Mouse (Mus musculus): ENCODE results near the gene Fermt3.
"Not testable (repeated sequence)": the region's sequence is repeated elsewhere in the genome, so short reads cannot be mapped to it uniquely, and the experiment has no call there.

Gene Fermt3

DNA sequence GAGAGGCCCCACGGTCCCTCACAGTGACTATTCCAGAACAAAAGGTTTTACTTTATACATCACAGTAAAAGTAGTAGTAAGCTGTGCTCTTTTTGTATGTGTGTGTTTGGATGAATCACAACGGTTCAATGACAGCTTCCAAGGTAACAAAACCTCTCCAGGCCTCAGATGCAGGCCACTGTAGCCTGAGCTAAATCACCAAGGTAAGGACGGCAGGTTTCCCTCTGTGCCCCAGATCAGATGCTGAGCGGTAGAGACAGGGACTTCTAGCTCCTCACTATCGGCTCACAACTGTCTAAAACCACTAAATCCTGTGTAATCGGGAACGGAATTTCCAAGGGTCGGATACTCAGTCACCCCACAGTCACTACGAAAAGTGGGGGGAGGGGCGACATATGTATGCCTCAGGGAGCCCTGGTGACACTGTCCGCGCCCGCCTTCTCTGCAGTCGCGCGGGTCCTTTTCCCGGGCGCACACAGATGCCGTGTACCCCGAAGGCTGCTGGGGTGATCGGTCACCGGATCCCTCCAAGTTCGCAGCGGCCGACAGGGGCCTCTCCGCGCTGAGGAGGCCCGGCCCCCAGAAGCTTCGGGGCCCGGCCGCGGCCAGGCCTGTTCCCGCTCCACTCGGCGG is 19.9 kb upstream of the Fermt3 start:
- peak; percentile 60 for DNase-seq (ENCODE audit: low spot score)

DNA sequence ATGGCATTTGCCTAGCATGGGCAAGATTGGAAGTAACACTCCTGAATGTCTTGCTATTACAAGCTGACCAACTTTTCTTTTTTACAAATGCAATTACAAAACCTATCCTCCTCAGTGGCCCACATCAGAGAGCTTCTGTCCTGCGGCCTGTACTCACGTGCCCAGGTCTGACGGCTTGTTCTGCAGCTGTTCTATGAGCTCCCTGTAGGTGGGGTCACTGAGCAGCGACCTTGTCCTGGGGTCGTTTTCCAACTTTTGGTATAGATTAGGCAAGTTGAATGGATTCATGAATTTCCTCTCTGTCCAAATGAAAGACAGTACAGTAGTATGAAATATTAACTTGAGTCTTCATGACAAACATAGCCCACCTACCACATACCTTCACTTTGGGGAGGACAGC is 14.7 kb upstream of the Fermt3 start:
- DNase-seq (ENCODE audit: low spot score), result no peak

DNA sequence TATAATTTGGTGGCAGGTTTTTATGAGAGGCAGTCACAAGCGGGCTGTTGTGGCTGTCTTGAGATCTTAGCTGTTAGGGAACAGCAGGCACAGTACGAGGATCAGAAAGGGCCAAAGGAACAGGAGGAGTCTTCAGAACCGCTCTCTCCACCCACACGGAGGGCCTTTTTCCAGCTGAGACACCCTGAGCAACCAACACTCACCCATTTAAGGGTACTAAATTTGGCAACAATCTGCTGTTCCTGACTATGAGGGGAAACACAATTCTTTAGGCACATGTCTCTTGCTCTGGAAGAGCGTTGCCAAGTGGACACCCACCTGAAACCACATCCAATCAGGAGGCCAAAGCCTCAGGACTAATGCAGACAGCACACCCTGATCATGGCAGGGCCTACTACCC is 10.3 kb upstream of the Fermt3 start:
- no peak for DNase-seq (ENCODE audit: low spot score)

DNA sequence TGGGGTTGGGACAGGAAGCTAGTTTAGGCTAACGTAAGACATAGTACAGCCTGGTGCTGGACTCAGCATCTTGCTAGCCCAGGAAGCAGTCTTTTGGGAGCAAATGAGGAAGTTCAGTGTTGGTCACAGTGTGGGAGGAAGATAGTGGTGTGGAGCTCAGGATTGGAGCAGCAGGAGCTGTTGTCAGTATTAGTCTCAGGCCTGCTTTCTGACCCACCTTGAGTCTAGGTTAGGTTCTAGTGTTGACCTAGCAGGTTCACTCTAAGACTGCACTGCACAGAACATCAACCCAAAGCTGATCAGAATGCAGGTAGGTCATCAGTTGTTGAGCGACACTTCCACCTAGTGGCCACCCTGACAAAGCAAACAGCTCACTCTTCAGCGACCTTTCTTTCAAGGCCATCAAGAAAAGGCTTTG is 964 bp upstream of the Fermt3 start:
- peak; percentile 49 for DNase-seq (ENCODE audit: low spot score)

DNA sequence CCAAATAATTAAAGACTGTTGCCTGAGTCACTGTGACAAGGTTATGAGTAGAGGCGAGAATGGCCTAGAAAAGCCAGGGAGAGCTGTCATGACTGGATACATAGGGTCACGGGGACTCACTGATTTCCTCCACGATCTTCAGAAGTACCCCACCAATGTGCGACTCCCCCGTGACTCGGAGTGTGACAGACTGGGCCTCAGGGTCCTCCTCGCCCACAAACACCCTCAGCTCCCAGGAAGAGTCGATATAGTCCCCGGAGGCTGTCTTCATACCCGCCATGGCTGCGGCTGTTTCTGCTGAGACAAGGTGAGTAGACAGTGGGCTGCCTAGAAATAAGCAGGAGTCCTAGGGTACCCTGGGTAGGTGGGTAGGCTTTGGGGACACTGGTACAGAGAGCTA is 723 bp downstream of the Fermt3 start:
- no peak for DNase-seq (ENCODE audit: low spot score)

DNA sequence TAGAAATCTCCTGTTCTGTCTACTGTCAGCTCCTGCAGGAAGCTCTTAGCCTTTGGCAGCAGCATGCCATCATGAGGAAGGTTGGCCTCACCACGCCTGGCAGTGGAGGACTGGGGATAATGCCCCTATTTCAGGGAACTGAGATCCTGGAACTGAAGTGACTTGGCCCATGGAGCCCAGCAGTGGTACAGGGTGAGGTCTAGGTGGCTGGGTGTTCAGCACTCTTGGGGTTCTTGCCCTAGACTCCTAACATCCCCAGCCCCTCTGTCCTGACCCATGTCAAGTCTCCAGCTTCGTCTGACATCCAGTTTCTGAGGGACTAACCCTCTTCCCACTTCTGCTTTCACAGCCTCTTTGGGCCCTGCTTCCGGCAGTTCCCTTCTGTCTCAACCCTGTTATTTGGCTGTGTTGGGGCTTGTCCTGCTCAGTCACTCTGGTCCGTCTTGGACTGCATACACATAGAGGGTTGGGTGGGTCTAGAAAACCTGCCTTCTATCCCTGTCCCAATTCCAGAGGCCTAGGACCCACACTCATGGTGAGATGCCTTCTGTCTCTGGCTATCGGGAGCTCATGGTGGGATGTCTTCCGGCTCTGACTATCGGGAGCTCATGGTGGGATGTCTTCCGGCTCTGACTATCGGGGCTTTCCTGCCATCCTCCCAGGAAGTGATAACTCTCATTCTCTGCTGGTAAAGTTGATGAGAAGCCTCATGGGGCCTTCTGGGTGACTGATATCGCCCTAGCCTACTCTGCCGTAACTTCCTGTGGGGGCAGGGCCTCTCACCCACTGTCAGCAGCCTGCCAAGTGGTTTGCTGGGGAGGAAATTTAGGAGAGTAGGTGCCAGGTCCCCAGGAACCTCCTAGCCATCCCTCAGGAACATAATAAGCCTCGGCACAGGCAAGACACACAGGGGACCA is 1.5 kb downstream of the Fermt3 start:
- peak; percentile 65 for DNase-seq (ENCODE audit: low spot score)

DNA sequence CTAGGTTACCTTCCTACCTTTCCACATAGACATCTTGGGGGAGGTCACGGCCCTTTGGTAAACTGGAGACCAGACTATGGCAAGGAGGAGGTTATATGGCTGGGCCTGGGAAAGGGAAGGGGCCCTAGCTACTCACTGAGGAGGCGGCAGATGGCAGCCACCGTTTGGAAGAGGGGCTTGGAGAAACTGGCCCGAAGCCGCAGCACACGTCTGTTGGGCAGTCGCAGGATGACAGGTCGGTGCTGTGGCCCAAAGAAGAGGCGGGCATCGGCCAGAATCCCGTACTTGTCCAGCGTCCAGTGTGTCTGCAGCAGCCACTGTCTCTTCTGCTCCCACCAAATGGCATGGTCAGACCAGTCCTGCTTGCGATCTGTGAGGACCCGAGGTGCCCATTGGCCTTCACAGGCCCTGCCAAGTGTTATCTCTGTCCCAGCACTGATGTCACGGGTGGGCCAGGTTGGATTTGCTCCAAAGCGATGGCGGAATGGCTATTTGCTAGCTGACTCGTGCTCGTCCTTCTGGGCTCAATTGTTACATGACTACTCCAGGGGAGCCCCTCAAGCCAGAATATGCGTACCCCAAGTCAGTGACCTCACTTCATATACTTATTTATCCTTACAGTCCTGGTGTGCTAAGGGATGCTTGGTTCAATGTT is 4.7 kb downstream of the Fermt3 start:
- no peak for DNase-seq (ENCODE audit: low spot score)

DNA sequence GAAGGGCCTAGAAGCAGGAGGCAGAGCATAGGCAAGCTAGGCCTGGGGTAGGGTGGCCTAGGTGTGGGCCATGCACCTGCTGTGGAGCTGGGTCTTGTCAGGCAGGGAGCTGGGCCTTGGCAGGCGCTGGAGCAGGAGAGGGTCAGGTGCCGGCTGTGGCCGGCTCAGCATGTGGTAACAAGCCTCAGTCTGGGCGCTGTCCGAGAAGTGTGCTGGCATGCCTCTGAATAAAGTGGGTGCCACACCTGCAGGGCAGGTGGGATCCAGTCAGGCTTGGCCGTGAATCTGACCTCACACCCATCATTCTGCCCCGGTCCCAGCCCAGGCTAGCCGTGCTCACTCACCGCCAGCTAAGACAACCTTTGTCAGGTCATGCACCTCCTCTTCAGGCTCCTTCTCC is 5.3 kb downstream of the Fermt3 start:
- no peak for DNase-seq (ENCODE audit: low spot score)

DNA sequence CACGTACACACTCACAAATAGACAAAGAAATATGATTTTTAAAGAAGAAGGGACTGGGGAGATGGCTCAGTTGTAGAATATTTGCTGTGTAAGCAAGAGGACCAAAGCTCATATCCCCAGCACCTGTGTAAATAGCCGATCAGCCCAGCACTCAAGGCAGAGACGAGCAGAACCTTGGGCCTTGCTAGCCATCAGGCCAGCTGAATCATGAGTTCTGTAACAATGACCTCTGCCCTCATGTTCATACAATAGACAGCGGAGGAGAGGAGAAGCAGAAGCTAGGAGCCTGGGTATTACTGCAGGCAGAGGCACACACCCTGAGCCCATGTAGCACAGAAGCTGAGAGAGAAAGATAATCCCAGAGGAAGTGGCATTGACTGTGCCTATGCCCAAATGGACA is 6.8 kb downstream of the Fermt3 start:
- DNase-seq (ENCODE audit: low spot score), result no peak

DNA sequence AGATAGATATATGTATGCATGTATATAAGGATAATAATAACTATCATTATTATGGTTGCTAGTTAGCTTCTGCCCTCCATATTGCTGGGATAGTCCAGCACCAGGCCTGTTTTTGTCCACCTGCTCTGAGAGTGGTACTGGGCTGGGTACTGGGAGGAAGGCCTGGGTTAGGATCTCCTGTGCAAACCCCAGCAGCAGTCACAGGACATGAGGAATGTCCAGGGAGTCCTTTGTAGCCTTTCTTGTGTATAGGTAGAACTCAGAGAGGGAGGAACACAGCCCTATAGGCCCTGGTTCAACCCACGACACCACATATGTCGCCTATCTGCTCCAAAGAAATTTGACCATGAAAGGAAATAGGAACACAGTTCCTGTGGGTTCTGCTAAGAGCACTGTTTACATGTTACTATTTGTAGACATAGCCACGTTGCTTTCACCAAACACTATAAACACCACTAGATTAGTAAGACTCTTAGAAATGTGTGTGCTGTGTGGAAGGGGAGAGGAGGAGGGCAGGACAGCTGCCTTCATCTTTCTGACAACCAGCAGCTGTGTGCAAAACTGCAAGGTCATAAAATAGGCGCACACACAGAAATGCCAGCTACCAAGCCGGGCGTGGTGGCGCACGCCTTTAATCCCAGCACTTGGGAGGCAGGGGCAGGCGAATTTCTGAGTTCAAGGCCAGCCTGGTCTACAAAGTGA is 12.2 kb downstream of the Fermt3 start:
- no peak for DNase-seq (ENCODE audit: low spot score)

DNA sequence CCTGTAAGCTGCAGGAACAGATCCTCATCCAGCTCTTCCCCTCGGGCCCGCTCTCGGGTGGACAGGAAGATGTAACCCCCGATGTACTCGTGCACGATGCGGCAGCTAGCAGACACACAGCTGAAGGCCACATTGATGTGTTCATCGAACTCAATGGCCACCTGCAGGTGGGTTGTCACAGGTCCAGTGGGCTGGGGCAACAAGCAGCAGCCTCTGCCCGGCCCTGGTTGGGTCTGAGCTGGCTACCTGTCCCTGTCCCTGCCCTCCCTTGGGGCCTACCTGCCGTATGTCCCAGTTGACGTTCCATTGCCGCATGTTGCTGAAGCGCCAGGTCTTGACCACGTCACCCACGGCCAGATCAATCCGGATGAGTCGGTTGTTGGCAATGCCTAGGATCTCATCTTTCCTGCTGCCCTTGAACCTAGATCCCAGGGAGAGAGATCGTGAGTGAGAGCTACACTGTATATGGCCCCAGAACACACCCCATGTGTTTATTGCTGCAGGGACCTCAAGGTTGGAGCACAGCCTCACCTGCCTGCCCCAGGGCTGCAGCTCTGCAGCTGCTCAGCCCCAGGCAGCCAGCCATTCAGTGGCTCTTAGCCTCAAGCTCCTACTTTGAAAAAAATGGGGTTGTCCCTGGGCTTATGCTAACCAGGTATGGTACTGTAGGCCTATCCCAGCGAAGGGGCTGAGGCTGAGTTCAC is 19.8 kb downstream of the Fermt3 start:
- no peak for DNase-seq (ENCODE audit: low spot score)

DNA sequence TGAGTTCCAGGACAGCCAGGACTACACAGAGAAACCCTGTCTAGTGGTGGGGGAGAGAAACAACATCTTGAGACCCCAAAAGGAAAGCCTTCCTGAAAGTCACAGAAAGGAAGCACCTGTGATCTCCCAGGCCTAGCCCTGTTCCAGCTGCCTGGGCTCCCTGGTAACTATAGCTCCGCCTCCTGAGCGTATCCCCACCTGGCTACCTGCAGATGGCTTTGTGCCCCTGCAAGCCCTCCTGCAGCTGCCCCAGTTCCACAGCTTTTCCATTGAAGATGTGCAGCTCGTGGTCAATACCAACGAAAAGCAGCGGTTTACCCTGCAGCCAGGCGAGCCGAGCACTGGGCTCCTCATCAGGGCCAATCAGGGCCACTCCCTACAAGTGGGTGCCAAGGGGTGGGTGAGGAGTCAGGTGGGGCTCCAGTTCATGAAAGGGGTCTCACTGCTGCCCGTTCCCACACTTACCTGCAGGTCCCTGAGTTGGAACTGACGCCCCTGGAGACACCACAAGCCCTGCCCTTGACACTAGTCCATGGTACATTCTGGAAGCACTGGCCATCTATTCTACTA is 21.5 kb downstream of the Fermt3 start:
- no peak for DNase-seq (ENCODE audit: low spot score)

DNA sequence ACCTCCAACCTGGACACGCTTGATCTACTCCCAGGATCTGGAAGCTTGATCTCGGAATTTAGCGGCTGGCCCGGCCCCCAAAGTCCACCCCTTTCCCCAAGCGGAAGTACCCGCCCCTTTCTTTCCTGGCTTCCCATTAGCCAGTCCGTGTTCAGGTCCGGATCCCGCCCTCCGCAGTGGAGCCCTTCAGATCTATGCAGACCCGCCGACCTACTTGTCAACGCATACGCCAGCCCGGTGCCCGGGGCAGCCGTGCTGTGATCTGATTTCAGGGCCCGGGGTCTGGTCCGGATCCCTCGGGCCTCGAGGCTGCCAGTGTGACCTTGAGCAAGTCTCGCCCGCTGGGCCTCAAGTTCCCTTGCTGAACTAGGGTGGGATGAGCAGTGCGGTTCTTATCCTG is 23.3 kb downstream of the Fermt3 start, which contains the start of the genes Nudt22 and Trpt1:
Gene Nudt22 (minus strand): TSS at position 112 of the 400 bp plus-strand sequence.
Gene Trpt1 (plus strand): TSS at position 126 of the 400 bp plus-strand sequence.
- peak; percentile 71 for DNase-seq (ENCODE audit: low spot score)

DNA sequence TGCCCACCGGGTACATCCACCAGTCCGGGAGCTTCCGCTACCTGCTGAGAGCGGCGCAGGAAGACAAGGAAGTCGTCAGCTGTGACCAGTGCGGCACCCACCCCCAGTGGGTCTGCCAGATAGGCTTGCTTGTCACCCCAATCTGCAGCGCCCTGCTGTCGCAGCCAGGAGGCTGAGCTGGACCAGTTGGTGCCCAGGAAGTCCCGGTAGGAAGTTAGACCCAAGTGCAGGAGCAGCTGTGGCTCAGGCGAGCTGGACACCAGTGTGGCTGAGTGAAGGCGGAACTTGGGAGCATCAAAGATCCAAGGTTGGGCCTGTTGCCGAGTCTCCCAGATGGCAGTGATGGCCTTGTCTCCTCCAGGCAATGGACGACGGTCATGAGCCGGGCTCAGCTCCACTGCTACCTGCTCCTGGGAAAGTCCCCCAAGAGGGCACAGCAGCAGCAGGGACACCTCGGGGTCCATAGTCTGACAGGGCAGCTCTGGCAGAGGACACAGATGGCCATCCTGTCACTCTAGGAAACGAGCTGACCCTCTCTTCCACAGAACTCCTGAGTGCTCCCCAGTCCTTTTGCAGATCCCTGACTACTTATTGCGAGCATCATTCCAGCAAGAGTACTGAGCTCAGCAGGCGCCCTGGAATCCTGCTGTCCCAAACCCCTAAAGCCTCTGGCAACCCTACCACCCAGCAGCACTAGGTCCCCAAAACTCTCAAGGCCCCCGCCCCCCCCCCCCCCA is 23.8 kb downstream of the Fermt3 start:
- peak; percentile 25 for DNase-seq (ENCODE audit: low spot score)

DNA sequence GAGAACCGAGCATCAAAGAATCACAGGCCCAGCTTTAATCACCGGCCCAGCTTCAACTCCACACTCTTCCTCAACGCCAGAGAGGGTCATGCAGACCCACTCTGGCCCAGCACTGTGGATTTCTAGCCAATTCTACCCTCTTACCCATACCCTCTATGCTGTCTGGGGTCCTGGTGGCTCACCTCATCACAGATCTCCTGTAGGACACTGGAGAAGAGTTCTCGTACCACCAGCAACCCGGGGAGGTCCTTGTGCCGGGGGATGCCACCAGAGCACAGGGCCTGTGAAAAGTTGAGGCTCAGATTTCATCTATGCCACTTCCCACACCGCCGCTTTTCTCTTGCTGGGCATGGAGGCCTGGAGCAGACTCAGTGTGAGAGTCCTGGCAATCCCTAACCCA is 24.8 kb downstream of the Fermt3 start:
- no peak for DNase-seq (ENCODE audit: low spot score)

DNA sequence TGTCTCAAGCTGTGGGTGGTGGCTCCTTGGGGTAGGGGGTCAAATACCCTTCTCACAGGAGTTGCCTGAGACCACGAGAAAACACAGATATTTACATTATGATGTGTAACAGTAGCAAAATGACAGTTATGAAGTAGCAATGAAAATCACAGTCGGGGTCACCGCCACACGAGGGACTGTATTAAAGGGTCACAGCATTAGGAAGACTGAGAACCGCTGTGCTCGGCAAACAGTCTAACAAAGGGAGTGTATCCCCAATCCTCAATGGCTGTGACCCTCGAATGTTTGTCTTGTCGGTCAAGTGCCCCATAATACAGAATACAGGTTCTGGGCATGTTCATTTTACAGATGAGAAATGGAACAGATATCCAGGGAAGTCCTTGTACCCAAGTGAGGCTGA is 25.3 kb downstream of the Fermt3 start:
- DNase-seq (ENCODE audit: low spot score), result no peak

DNA sequence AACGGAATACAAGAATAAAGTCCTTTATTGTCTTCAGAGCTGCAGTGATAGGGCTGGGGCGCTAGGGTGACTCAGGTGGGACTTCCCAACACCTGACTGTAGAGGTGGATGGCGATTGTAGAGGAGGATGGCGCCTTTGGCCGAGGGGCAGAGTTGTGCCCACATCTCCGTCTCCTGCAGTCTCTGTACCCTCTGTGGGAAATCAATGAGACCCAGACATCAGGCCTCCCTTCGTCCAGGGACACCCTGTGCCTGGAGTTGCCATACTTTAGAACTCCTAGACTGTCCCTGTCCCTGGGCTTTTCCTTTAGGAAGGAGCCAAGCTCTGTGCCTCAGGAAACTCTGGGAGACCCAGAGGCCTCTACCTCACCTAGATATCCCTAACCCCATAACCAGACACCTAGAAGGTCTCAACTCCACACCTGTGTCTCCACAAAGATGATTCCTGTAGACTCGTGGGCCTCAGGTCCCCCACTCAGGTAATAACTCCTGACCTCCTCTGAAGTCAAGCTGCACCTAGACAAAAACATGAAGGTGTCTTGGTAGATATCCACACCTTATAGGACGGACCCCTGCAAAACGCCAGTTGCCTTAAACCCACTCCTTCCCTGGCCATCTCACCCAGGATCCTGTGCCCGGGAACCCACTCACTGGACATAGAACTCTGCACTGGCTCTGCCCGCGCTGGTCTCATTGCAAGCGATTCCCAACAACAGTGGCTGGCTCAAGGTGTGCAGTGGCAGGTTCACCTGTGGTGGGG is 26.1 kb downstream of the Fermt3 start:
- DNase-seq (ENCODE audit: low spot score), result no peak

DNA sequence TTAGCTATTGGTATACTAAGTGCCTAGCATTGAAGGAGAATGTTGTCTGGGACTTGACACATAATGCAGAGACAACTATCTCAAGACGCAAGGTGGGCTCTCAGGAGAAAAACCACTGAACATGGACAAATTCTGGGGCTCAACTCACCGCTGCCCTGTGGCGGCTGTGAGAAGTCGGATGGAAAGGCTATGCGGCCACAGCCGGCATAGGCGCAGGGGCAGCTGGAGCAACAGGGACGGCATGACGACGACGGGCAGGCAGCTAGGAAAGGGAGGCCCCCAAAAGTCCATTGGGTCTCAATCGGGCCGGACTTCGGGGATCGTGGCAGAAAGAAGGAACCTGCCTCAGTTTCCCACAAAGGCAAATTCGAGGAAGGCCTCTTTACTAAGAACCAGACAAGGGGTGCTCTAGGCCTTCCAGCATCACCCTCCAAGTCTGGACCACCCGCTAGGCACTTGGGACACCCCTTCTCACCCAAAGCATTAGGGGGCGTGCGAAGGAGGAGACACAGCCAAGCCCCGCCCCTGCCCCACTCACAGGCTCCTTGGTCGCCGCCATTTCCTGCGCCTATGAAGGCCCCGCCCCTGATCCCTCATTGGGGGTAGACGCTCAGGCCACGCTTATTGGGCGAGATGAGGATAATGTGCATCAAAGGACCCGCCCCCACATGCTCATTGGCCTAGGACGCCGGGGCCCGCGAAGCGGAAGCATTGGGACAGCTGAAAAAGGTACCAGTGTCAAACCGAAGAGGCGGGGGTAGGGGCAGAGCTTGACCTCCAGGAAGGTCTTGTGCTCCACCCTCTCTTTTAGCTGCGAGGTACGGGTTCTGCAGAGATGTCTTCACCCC is 27.0 kb downstream of the Fermt3 start, which contains the start of gene Dnajc4:
Gene Dnajc4 (minus strand): TSS at position 562 of the 848 bp plus-strand sequence.
- DNase-seq (ENCODE audit: low spot score), result peak; percentile 92

DNA sequence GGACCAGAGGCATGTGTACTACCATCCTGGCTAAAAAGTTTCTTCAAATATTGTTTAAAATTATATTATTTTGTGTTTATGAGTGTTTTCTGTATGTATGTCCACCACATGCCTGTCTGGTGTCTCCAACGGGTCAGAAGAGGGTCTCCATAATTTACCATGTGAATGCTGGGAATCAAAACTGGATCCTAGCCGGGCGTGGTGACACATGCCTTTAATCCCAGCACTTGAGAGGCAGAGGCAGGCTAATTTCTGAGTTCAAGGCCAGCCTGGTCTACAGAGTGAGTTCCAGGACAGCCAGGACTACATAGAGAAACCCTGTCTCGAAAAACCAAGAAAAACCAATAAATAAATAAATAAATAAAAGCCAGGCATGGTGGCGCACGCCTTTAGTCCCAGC is 28.1 kb downstream of the Fermt3 start:
- not testable (repeated sequence) for DNase-seq (ENCODE audit: low spot score)
